Comparison of ENCODE assay signal across 37 mouse cellular contexts in the genomic region with DNA sequence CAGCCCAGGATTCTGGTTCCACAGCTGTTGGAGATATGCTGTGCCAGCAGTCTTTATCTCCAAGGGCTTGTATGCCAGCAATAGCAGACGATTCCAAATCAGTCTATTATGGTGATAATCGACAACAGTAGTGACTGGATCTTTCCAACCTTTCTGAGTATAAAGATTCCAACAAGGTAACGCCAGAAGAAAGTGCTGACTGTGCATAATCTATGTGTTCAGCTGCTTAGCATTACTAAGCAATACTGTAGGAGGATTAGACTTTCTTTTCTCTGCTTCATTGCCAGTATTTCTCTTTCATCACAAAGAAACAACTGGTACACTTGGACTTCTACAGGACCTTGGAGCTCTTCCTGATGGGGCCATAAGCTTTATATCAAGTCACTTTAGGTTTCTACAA. TPM values are rescaled to one million over a fixed set of nuclear protein-coding genes. Genes with fewer than 3 reads are reported as not detected.
"Had no signal": no experiment of that assay in that cellular context is flagged by ENCODE, and none has a peak within 500 bp of the region (broad histone marks: within the 10 kb centered on the region; RNA-seq: fewer than 3 reads in every experiment).

No protein-coding gene starts in this region.

- H3K36me3 ChIP-seq: embryonic facial prominence, embryonic 10.5 days; embryonic facial prominence, embryonic 12.5 days; embryonic facial prominence, embryonic 13.5 days; embryonic facial prominence, embryonic 15.5 days; forebrain, embryonic 10.5 days; forebrain, embryonic 12.5 days; forebrain, embryonic 15.5 days had no signal

- H3K4me1 ChIP-seq: embryonic facial prominence, embryonic 10.5 days; embryonic facial prominence, embryonic 12.5 days; embryonic facial prominence, embryonic 13.5 days; embryonic facial prominence, embryonic 15.5 days; forebrain, embryonic 10.5 days; forebrain, embryonic 12.5 days; forebrain, embryonic 13.5 days; forebrain, embryonic 15.5 days had no signal

- DNase-seq: cerebellum, adult 9-10 months; cerebellum, adult 9-11 months; cerebellum, postnatal 10 days; cerebellum, postnatal 14 days; cerebellum, postnatal 25 days; cerebellum, postnatal 36 days; embryo, embryonic 11 days; forebrain, postnatal 0 days; gastrocnemius, adult 2 months; gastrocnemius, postnatal 10 days; gastrocnemius, postnatal 14 days; gastrocnemius, postnatal 25 days; gastrocnemius, postnatal 36 days; heart, adult 11 months; heart, adult 18-20 months; heart, adult 2 months had no signal

- H3K4me3 ChIP-seq: embryonic facial prominence, embryonic 10.5 days; embryonic facial prominence, embryonic 12.5 days; embryonic facial prominence, embryonic 13.5 days; embryonic facial prominence, embryonic 15.5 days; erythroblast, embryonic 14.5 days; forebrain, embryonic 10.5 days; forebrain, embryonic 12.5 days; forebrain, embryonic 13.5 days; forebrain, embryonic 15.5 days; gastrocnemius, adult 2 months; heart, adult 2 months had no signal

- H3K27me3 ChIP-seq: embryonic facial prominence, embryonic 12.5 days; embryonic facial prominence, embryonic 13.5 days; embryonic facial prominence, embryonic 15.5 days; forebrain, embryonic 12.5 days; forebrain, embryonic 13.5 days; forebrain, embryonic 15.5 days had no signal

- H3K9ac ChIP-seq: embryonic facial prominence, embryonic 12.5 days; embryonic facial prominence, embryonic 13.5 days; embryonic facial prominence, embryonic 15.5 days; forebrain, embryonic 12.5 days; forebrain, embryonic 13.5 days; forebrain, embryonic 15.5 days; forebrain, postnatal 0 days had no signal

- H3K9me3 ChIP-seq: embryonic facial prominence, embryonic 13.5 days; embryonic facial prominence, embryonic 15.5 days; forebrain, embryonic 12.5 days; forebrain, embryonic 15.5 days had no signal

- H3K4me2 ChIP-seq: embryonic facial prominence, embryonic 12.5 days; embryonic facial prominence, embryonic 13.5 days; embryonic facial prominence, embryonic 15.5 days; forebrain, embryonic 12.5 days; forebrain, embryonic 13.5 days; forebrain, embryonic 15.5 days had no signal

- H3K27ac ChIP-seq: embryonic facial prominence, embryonic 10.5 days; embryonic facial prominence, embryonic 12.5 days; embryonic facial prominence, embryonic 13.5 days; embryonic facial prominence, embryonic 15.5 days; forebrain, embryonic 10.5 days; forebrain, embryonic 12.5 days; forebrain, embryonic 13.5 days; forebrain, embryonic 15.5 days; gastrocnemius, adult 2 months; heart, adult 2 months had no signal

RNA-seq across cellular contexts. Expression of a gene that starts 27.9 kb away (rescaled TPM):
- total RNA-seq: common myeloid progenitor, adult 5-6 weeks; forebrain, postnatal 0 days; gastrocnemius, adult 18-20 months; gastrocnemius, adult 8-10 months; gastrocnemius, postnatal 25 days; gastrocnemius, postnatal 36 days; granulocyte monocyte progenitor cell, adult 5-6 weeks had no signal
- polyA plus RNA-seq: cortical plate, adult 2 months; embryonic facial prominence, embryonic 11.5 days; embryonic facial prominence, embryonic 15.5 days; erythroblast, embryonic 14.5 days; forebrain, embryonic 10.5 days; forebrain, embryonic 11.5 days; forebrain, embryonic 12.5 days; forebrain, embryonic 13.5 days; forebrain, embryonic 14.5 days; forebrain, embryonic 15.5 days; forebrain, embryonic 16.5 days; frontal cortex, adult 2 months; gonadal fat pad, adult 2 months; heart, adult 2 months had no signal

RNA-seq across cellular contexts. Expression of a gene that starts 57.4 kb away (rescaled TPM):
- total RNA-seq: forebrain, postnatal 0 days; gastrocnemius, adult 18-20 months; gastrocnemius, adult 2 months; gastrocnemius, postnatal 10 days; gastrocnemius, postnatal 14 days; gastrocnemius, postnatal 25 days; gastrocnemius, postnatal 36 days; heart, adult 2 months; heart, adult 8-10 months had no signal
- polyA plus RNA-seq: embryonic facial prominence, embryonic 10.5 days; forebrain, embryonic 14.5 days had no signal
